Mouse (Mus musculus): ENCODE measurements around the gene Gm9044.
"Not testable (repeated sequence)": the region's sequence is repeated elsewhere in the genome, so short reads cannot be mapped to it uniquely, and the experiment has no call there.

The Gm9044 gene

DNA sequence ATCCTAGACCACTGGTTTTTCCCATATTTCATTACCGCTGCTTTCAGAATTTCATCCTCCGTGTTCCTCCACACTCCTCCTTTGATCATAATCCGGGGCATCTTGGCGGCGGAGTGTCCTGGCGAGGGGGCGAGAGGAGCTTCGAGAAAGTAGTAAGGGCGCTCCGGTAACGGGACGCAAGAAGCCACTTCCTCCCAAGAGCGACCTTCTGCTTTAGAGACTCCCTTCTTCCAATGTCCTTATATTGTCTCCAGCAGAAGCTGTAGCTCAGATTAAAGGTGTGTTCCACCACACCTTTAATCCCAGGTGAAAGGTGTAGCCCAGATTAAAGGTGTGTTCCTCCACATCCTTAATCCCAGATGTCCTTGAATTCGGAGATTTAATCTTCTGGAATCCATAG lies at the start of gene Gm9044:
Gene Gm9044, minus strand, starts transcription at position 101 of the 400 bp plus-strand sequence.
- not testable (repeated sequence) for DNase-seq (ENCODE audit: low spot score in 2 of 2)

DNA sequence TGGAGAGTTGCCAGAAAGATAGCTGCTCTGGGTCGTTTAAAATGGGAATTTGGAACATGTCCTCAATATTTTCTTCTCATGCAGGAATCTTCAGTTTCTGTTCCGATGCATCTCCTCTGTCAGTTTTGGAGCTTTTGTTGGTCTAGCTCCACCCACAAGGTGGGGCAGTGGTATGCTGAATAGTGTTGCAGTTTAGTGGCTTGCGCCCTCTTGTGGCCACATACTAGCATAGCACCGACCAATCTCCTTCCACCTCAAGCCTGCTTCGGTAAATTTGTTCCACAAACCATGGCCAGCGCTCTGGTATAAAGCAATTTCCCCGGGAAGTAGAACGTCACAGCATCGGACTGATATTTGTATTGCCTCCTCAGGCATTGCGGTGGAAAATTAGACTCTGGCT lies 38.2 kb upstream of the Gm9044 start:
- DNase-seq (ENCODE audit: low spot score in 2 of 2) = peak; percentile 91 to 93

DNA sequence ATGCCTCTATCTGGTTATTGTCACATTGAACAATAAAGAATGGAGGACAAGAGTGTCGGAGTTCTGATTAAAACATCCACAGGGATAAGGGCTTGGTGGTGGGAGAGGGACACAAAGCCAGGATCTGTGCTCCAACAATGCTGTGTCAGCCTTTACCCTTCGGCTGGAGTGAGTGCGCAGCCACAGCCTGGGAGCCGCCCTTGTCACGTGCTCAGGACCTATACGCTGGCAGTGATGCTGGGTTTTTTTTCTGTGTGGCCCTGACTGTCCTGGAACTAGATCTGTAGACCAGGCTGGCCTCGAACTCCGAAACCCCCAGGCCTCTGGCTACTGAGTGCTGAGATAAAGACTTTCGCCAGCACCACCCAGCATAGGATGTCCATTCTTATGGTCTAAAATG lies 37.3 kb upstream of the Gm9044 start:
- no peak for DNase-seq (ENCODE audit: low spot score in 2 of 2)

DNA sequence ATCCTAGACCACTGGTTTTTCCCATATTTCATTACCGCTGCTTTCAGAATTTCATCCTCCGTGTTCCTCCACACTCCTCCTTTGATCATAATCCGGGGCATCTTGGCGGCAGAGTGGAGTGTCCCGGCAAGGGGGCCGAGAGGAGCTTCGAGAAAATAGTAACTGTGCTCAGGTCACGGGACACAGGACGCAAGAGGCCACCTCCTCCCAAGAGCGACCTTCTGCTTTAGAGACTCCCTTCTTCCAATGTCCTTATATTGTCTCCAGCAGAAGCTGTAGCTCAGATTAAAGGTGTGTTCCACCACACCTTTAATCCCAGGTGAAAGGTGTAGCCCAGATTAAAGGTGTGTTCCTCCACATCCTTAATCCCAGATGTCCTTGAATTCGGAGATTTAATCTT lies 21.8 kb upstream of the Gm9044 start, which contains the start of gene Gm9049:
Gene Gm9049, minus strand, starts transcription at position 101 of the 400 bp plus-strand sequence.
- not testable (repeated sequence) for DNase-seq (ENCODE audit: low spot score in 2 of 2)

DNA sequence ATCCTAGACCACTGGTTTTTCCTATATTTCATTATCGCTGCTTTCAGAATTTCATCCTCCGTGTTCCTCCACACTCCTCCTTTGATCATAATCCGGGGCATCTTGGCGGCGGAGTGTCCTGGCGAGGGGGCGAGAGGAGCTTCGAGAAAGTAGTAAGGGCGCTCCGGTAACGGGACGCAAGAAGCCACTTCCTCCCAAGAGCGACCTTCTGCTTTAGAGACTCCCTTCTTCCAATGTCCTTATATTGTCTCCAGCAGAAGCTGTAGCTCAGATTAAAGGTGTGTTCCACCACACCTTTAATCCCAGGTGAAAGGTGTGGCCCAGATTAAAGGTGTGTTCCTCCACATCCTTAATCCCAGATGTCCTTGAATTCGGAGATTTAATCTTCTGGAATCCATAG lies 16.4 kb upstream of the Gm9044 start, which contains the start of gene Gm9048:
Gene Gm9048, minus strand, starts transcription at position 101 of the 400 bp plus-strand sequence.
- not testable (repeated sequence) for DNase-seq (ENCODE audit: low spot score in 2 of 2)

DNA sequence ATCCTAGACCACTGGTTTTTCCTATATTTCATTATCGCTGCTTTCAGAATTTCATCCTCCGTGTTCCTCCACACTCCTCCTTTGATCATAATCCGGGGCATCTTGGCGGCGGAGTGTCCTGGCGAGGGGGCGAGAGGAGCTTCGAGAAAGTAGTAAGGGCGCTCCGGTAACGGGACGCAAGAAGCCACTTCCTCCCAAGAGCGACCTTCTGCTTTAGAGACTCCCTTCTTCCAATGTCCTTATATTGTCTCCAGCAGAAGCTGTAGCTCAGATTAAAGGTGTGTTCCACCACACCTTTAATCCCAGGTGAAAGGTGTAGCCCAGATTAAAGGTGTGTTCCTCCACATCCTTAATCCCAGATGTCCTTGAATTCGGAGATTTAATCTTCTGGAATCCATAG lies 10.9 kb upstream of the Gm9044 start, which contains the start of gene Gm9046:
Gene Gm9046, minus strand, starts transcription at position 101 of the 400 bp plus-strand sequence.
- not testable (repeated sequence) for DNase-seq (ENCODE audit: low spot score in 2 of 2)

DNA sequence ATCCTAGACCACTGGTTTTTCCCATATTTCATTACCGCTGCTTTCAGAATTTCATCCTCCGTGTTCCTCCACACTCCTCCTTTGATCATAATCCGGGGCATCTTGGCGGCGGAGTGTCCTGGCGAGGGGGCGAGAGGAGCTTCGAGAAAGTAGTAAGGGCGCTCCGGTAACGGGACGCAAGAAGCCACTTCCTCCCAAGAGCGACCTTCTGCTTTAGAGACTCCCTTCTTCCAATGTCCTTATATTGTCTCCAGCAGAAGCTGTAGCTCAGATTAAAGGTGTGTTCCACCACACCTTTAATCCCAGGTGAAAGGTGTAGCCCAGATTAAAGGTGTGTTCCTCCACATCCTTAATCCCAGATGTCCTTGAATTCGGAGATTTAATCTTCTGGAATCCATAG lies 5.5 kb upstream of the Gm9044 start, which contains the start of gene Gm9045:
Gene Gm9045, minus strand, starts transcription at position 101 of the 400 bp plus-strand sequence.
- not testable (repeated sequence) for DNase-seq (ENCODE audit: low spot score in 2 of 2)

DNA sequence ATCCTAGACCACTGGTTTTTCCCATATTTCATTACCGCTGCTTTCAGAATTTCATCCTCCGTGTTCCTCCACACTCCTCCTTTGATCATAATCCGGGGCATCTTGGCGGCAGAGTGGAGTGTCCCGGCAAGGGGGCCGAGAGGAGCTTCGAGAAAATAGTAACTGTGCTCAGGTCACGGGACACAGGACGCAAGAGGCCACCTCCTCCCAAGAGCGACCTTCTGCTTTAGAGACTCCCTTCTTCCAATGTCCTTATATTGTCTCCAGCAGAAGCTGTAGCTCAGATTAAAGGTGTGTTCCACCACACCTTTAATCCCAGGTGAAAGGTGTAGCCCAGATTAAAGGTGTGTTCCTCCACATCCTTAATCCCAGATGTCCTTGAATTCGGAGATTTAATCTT lies 5.3 kb downstream of the Gm9044 start, which contains the start of gene Gm9040:
Gene Gm9040, minus strand, starts transcription at position 101 of the 400 bp plus-strand sequence.
- not testable (repeated sequence) for DNase-seq (ENCODE audit: low spot score in 2 of 2)

DNA sequence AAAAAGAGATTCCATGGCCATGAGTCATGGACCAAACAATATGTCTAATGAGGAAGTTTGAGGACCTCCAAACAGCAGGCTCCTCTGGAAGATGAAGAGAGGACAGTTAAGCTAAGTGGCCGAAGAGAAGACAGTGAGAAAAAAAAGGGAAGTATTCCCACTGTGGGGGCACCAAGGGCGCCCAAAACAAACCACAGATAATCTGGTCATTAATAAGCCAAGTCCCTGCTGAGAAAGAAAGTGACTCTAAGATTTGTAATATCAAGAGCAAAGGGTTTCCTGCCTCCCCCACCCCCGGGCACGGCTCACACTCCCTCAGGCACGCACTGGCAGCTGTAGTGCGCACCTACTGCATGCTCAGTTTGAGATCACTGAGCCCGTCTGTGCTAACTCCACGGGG lies 13.2 kb downstream of the Gm9044 start:
- DNase-seq (ENCODE audit: low spot score in 2 of 2) = no peak

DNA sequence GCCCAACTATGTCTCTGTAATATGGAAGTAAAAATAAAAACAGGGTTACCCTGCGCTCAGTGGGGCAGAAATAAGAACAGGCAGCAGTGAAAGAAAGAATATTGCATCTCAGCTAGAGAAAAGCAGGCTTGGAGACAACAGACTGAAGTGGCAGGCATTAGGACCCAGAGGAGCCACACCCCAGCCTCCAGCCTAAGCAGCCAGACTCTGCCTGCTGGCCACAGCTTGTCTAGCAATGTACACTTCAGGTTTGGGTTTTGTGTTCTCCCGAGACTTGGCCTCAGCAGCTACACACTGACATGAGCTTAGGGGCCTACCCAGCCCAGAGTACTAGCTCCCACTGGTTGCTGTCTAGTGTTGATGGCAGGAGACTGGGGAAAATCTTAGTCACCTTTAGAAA lies 30.1 kb downstream of the Gm9044 start:
- DNase-seq (ENCODE audit: low spot score in 2 of 2) = not testable (repeated sequence)

DNA sequence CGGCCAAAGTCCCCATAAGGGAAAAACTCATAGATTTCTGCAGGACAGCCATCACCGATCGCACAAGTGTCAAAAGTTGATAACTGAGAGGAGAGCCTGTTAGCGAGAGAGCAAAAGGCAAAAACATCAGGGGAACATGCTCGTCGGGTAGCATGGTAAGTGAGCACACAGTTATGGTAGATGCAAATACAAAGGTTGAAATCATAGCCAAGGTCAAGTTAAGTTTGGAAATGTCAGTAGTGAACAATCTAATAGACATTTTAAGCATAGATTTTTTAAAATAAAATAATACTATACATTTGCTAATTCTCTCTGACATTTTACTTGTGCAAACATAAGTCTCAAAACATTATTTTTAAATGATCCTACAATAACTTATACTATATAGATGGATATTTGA lies 37.3 kb downstream of the Gm9044 start, which contains the start of gene Iltifb:
Gene Iltifb, minus strand, starts transcription at position 101 of the 400 bp plus-strand sequence.
- no peak for DNase-seq (ENCODE audit: low spot score in 2 of 2)

DNA sequence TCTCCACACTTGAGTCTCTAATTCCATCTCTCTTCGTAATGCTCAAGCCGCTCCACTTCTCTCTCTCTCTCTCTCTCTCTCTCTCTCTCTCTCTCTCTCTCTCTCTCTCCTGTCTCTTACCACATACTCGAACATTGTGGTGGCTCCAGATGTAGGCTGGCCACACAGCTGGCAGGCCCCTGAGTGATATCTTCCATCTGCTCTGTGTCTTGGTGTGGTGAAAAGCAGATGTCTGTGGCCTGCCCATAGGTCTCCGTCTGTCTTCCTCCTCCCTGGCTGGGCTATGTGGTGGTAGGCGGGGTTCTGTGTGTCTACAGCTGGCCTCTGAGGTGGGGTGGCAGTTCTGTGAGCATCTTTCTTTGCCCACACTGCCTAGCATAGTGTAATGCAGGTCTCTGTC lies 49.2 kb downstream of the Gm9044 start:
- DNase-seq (ENCODE audit: low spot score in 2 of 2) = not testable (repeated sequence)

DNA sequence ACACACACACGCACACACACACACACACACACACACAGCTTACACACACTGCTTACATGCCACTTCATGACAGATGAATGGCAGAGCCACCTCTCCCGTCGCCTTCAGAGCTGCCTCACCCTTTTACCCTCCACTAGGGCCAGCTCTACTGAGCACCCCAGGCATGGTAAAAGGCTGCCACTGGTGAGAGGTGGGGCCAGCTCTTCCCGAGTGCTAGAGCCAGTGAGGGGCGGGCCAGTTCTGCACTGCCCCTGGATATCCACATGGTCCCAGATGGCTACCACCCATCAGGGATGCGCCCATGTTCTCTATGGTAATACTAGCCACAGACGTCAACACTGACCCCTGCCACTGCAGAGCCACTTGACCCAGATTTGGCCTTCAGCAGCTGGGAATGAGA lies 49.6 kb downstream of the Gm9044 start:
- not testable (repeated sequence) for DNase-seq (ENCODE audit: low spot score in 2 of 2)
